Mouse (Mus musculus) heart, embryonic 16.5 days (tissue): ENCODE measurements around the gene Btbd9. TPM values are rescaled to one million over a fixed set of nuclear protein-coding genes. Genes with fewer than 3 reads are reported as not detected.

Source experiments
- ATAC-seq: fragments of 200-750 bp; cut with Nextera tagmentation; replicated peaks from 2 replicates; pipeline ENCODE4 v1.8.0; 2017; ENCODE audit warnings: moderate number of reproducible peaks; ENCODE audit not compliant: insufficient read depth, low FRiP score; ENCODE audit errors: extremely low read depth
- H3K27ac ChIP-seq: fragments of 300-500 bp; sonication (generic); 2 replicates; pipeline ENCODE4 v1.5.1; 2014; ENCODE audit warnings: mild to moderate bottlenecking, low read length, control low read depth, moderate library complexity
- H3K27me3 ChIP-seq: fragments of 300-500 bp; sonication (generic); 2 replicates; pipeline ENCODE4 v1.6.1; 2014; ENCODE audit warnings: low read length, mixed read lengths; ENCODE audit not compliant: control insufficient read depth, insufficient read depth
- H3K36me3 ChIP-seq: fragments of 300-500 bp; sonication (generic); 2 replicates; pipeline ENCODE4 v1.6.1; 2014; ENCODE audit not compliant: control insufficient read depth, insufficient read depth
- H3K4me1 ChIP-seq: fragments of 300-500 bp; sonication (generic); 2 replicates; pipeline ENCODE4 v1.6.1; 2014; ENCODE audit warnings: low read length, mixed read lengths; ENCODE audit not compliant: control insufficient read depth, insufficient read depth
- H3K4me2 ChIP-seq: fragments of 300-500 bp; sonication (generic); 2 replicates; pipeline ENCODE4 v1.6.1; 2014; ENCODE audit warnings: low read depth, mild to moderate bottlenecking, control low read depth, low read length
- H3K4me3 ChIP-seq: fragments of 300-500 bp; sonication (generic); 2 replicates; pipeline ENCODE4 v1.5.1; 2014; ENCODE audit warnings: mild to moderate bottlenecking, control low read depth, low read length
- H3K9ac ChIP-seq: fragments of 300-500 bp; sonication (generic); 2 replicates; pipeline ENCODE4 v1.6.1; 2014; ENCODE audit warnings: low read length, control low read depth
- H3K9me3 ChIP-seq: fragments of 300-500 bp; sonication (generic); replicated peaks from 2 replicates; pipeline ENCODE4 v1.6.1; 2016; ENCODE audit warnings: low read length; ENCODE audit not compliant: control insufficient read depth
- WGBS: fragments of 180-500 bp; shearing (Covaris S2); extraction: QIAGEN DNeasy Blood & Tissue Kit; methylation state at CpG from one replicate; pipeline ENCODE4 v1.1.7; 2014; 5-methylcytosine and 5-hydroxymethylcytosine counted together
- polyA plus RNA-seq: library from polyadenylated mRNA; unstranded; fragments of >200 nt; fragmentation: Nextera tagmentation; extraction: Ambion mirVana; gene quantifications from 2 replicates; pipeline ENCODE4 v1.2.1, GENCODE M21; 2015

Gene Btbd9
- polyA plus RNA-seq, 1 experiment from 2014 or later: 38.9 TPM

DNA sequence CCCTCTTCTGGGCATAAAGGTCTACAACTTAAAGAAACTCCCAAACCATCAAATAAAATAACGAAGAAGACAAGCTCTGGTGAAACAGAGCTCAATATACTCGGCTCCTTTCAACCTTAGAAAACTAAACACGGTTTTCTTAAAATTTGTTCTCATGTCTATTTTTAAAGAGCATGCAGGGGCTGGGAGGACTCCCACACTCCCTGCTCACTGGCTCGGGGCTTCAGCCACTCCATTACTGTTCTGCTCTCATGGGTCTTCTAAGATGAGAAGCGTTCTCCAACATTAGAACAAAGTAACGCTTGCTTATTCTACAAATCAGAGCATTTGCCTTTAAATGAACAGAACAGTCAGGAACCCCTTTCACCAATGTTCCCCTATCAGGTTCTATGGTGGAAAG is 192.6 kb downstream of the Btbd9 start:
- Histone ChIP-seq H3K27ac (no peak overlapping the region), H3K4me2 (no peak overlapping the region), H3K4me1 (no peaks in the 10 kb centered on the region), H3K36me3 (no peaks in the 10 kb centered on the region), H3K4me3 (no peak overlapping the region), H3K27me3 (no peaks in the 10 kb centered on the region), H3K9ac (no peak overlapping the region), H3K9me3 (no peaks in the 10 kb centered on the region)
- ATAC-seq: no peak
- 90% methylated on average over 6 of the region's 6 CpGs for WGBS

DNA sequence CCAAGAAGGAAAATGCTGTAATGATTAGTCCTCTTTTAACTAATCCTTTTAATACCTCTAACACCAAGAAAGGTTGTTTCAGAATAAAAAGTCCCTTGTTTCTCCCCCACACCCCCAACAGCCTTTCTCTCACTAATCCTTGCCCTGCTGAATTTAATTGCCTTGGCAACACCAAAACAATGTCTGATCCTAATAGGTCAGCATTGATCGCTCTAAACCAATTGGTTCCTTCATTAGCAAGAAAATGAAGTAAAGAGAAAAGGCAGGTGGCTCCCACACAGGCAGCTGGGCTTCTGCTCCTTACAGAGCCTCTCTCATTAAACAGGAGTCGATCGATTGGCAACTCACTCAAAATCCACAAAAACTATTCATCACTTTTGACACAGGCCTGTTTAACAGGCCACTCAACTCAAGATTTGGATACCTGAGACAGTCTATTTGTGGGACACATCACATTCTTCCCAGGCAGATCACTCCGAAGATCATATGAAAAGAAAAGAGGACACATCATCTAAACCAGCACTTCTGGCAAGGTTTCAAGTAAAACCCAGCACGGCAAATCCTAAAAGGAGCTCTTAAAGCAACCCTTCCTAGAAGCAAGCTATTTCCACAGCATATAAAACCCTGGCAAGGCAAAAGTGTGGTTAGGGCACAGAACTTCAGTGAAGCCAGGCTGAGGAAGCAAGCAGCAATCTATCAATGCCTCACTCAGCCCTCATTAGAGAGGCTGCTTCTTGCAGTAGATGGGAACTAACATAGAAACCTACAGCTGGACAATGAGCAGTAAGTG is 197.9 kb downstream of the Btbd9 start:
- Histone ChIP-seq H3K9me3 (no peaks in the 10 kb centered on the region), H3K4me1 (no peaks in the 10 kb centered on the region), H3K27me3 (no peaks in the 10 kb centered on the region), H3K9ac (no peak overlapping the region), H3K36me3 (no peaks in the 10 kb centered on the region), H3K4me2 (no peak overlapping the region), H3K27ac (no peak overlapping the region), H3K4me3 (no peak overlapping the region)
- ATAC-seq: no peak
- WGBS: 63% methylated on average over 5 of the region's 5 CpGs

DNA sequence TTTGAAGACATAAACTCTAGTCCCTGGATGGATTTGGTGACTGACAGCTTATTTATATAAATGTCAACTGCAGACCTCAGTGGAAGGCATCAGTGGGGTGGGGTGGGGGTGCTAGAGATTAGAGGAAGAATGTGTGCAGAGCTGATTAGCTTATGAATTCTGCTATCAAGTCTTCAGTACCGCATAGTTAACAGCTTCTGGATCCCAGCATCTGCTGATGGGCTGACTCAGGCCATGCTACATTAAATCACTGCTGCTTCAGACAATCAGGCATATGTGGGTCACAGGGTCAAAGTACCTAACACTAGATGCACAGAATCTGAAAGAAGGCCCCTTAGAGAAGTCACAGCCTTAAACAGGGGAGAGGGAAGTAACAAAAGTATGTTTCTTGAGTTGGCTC is 198.5 kb downstream of the Btbd9 start:
- 40% methylated on average over 1 of the region's 1 CpGs for WGBS
- no peak overlapping the region for H3K4me3 ChIP-seq
- H3K4me1 ChIP-seq: no peaks in the 10 kb centered on the region
- H3K4me2 ChIP-seq: no peak overlapping the region
- H3K27ac ChIP-seq: no peak overlapping the region
- no peaks in the 10 kb centered on the region for H3K27me3 ChIP-seq
- no peak overlapping the region for H3K9ac ChIP-seq
- no peak for ATAC-seq
- no peaks in the 10 kb centered on the region for H3K36me3 ChIP-seq
- no peaks in the 10 kb centered on the region for H3K9me3 ChIP-seq

DNA sequence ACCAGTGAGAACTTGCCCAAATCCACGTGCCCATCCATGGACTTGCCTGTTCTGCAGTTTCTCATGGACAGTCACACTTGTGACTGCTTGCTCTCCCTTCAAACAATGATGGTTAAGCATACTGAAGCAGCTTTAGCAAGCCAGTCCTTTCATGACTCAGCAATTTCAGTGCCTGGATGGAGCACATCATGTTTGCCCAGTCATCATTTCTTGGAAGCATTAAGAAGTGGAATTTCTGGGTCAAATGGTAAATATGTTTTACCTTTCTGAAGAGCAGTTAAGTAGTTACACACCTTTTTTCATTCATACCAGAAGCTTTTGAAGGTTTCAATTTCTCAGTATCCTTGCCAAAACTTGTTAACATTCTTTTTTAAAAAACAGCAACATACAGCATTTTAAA is 201.2 kb downstream of the Btbd9 start:
- WGBS: 76% methylated on average over 1 of the region's 1 CpGs
- ATAC-seq: no peak
- H3K27me3 ChIP-seq: no peaks in the 10 kb centered on the region
- no peak overlapping the region for H3K4me2 ChIP-seq
- H3K4me3 ChIP-seq: no peak overlapping the region
- no peaks in the 10 kb centered on the region for H3K36me3 ChIP-seq
- H3K9ac ChIP-seq: no peak overlapping the region
- no peaks in the 10 kb centered on the region for H3K4me1 ChIP-seq
- H3K9me3 ChIP-seq: no peaks in the 10 kb centered on the region
- H3K27ac ChIP-seq: no peak overlapping the region

DNA sequence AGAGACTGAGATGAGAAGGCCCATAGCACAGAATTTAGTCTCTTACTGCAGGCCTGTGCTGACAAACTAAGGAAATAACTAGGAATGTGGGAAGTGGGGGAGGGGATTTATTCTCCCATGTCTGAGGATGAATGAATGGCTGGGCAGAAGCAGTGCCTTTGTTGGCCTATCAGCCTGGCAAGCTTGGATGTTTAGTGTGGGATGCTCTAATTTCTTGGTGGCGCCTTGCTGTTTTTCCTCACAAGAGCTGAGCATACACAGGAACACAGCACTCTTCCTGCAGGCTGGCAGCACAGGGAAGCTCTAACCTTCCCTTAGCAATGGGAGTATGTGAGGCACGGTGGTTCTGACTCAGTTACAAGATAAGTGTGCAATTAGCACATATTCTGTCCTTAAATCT is 207.7 kb downstream of the Btbd9 start:
- Histone ChIP-seq H3K4me2 (no peak overlapping the region), H3K27ac (no peak overlapping the region), H3K9ac (no peak overlapping the region), H3K36me3 (no peaks in the 10 kb centered on the region), H3K27me3 (no peaks in the 10 kb centered on the region), H3K4me1 (no peaks in the 10 kb centered on the region), H3K4me3 (no peak overlapping the region), H3K9me3 (no peaks in the 10 kb centered on the region)
- WGBS: 52% methylated on average over 2 of the region's 2 CpGs
- no peak for ATAC-seq

DNA sequence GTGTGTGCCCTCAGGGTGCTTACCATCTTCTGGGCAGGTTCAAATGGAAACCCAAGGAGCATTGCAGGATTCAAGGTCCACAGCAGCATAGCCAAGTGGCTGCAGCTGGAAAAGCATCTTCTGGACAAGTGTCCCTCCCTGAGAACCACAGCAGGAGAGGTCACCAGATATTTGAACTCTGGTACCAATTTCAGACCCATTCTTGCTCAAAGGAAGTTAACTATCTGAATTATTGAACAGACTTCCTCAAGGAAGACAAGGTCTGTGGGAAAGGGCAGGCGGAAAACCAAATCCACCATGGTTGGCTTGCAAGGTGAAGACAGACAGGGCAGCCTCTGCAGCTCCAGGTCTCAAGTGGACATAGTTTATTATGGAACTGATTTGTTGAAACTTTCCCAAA is 211.6 kb downstream of the Btbd9 start:
- no peak for ATAC-seq
- Histone ChIP-seq H3K4me3 (no peak overlapping the region), H3K9ac (no peak overlapping the region), H3K4me2 (no peak overlapping the region), H3K9me3 (no peaks in the 10 kb centered on the region), H3K4me1 (peaks cover 5% of the 10 kb centered on the region), H3K36me3 (no peaks in the 10 kb centered on the region), H3K27me3 (no peaks in the 10 kb centered on the region), H3K27ac (no peak overlapping the region)
- 84% methylated on average over 1 of the region's 1 CpGs for WGBS

DNA sequence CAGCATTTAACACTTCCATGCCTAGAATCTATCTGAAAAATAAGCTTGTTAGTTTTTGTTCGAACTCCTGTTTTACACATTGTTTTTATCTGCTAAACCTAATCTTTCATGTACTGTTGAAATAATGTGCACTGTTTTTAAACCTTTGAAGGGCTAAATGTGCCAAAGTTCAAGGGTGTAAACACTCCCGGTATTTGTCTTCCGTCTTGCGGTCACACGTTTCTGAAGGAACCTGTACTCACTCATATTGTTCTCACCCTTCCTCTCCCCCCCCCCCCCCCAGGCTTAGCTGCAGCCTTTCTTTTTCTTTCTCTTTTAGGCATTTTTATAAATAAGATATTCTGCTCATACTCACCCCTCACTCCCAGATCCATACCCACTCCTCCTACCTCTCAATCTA is 212.9 kb downstream of the Btbd9 start:
- peaks cover 5% of the 10 kb centered on the region for H3K4me1 ChIP-seq
- no peak overlapping the region for H3K4me2 ChIP-seq
- no peak for ATAC-seq
- H3K27me3 ChIP-seq: no peaks in the 10 kb centered on the region
- no peaks in the 10 kb centered on the region for H3K9me3 ChIP-seq
- no peak overlapping the region for H3K9ac ChIP-seq
- H3K4me3 ChIP-seq: no peak overlapping the region
- 68% methylated on average over 5 of the region's 5 CpGs for WGBS
- no peak overlapping the region for H3K27ac ChIP-seq
- no peaks in the 10 kb centered on the region for H3K36me3 ChIP-seq

DNA sequence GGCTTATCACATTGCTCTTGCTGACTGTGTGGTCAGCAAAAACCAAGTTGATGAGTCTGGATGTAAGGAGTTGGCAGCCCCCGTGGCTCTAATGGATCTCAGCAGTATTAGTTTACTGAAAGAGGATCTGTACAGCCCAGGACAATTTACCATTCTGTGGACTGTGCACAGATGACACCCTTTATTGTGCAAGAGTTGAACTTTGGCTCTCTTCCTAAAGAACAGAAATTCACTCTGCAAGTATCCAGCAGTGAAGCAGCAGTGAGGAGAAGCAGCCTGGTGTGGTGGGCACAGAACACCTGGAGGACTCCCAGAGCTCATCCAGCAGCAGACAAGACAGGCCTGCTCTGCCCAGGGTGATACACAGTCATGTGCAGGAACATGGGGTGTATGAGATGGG is 215.6 kb downstream of the Btbd9 start:
- no peak for ATAC-seq
- Histone ChIP-seq H3K9me3 (no peaks in the 10 kb centered on the region), H3K27me3 (no peaks in the 10 kb centered on the region), H3K4me1 (peaks cover 5% of the 10 kb centered on the region), H3K27ac (no peak overlapping the region; the same call in 1 of the 2 replicates), H3K36me3 (no peaks in the 10 kb centered on the region), H3K9ac (no peak overlapping the region), H3K4me3 (no peak overlapping the region), H3K4me2 (no peak overlapping the region)
- WGBS: 36% methylated on average over 1 of the region's 1 CpGs

DNA sequence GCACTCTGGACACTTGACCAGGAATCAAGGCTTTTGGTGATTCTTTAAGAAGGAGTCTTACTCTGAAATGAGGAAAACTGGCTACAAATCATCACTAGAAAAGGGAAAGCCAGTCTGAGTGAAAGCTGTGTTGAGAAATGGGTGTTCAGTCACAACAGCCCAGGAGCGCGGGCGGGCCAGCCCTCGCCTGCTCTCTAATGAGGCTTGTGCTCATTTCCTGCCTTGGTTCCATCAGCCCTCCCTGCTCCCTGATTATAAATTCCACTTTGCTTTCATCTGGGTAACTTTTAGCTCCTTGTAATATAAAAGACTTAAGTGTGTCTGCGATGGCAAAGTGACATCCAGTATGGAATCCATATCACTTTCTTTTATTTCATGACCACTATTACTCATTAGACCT is 216.9 kb downstream of the Btbd9 start:
- no peak for ATAC-seq
- 82% methylated on average over 5 of the region's 5 CpGs for WGBS

More for the DNA sequence above, 216.9 kb downstream of the Btbd9 start:
- peaks cover 7% of the 10 kb centered on the region for H3K4me1 ChIP-seq
- H3K36me3 ChIP-seq: no peaks in the 10 kb centered on the region
- H3K9ac ChIP-seq: no peak overlapping the region
- H3K27ac ChIP-seq: no peak overlapping the region
- H3K4me2 ChIP-seq: no peak overlapping the region
- no peaks in the 10 kb centered on the region for H3K27me3 ChIP-seq
- no peak overlapping the region for H3K4me3 ChIP-seq
- no peaks in the 10 kb centered on the region for H3K9me3 ChIP-seq
